Mouse (Mus musculus) megakaryocyte progenitor cell, adult 5-6 weeks (primary cell): ENCODE results near the gene Mab21l3. TPM values are rescaled to one million over a fixed set of nuclear protein-coding genes. Genes with fewer than 3 reads are reported as not detected.
"Not testable (repeated sequence)": the region's sequence is repeated elsewhere in the genome, so short reads cannot be mapped to it uniquely, and the experiment has no call there.

Source experiments
- ATAC-seq: replicated peaks from 2 replicates; pipeline ENCODE4 v1.8.0; 2016; ENCODE audit warnings: mild to moderate bottlenecking, moderate TSS enrichment, inconsistent platforms; ENCODE audit not compliant: poor library complexity
- total RNA-seq, 2 experiments: library from RNA; stranded (forward) in 1 of 2; stranded (reverse) in 1 of 2; fragments of 157-497, 149-512 nt in 1 of 2; fragments of 200-1000 nt in 1 of 2; gene quantifications; 2 replicates each; pipeline versions ENCODE4 v1.2.3 to v1.2.4; 2015 to 2017

The Mab21l3 gene
- total RNA-seq, 2 experiments from 2014 or later: not detected

DNA sequence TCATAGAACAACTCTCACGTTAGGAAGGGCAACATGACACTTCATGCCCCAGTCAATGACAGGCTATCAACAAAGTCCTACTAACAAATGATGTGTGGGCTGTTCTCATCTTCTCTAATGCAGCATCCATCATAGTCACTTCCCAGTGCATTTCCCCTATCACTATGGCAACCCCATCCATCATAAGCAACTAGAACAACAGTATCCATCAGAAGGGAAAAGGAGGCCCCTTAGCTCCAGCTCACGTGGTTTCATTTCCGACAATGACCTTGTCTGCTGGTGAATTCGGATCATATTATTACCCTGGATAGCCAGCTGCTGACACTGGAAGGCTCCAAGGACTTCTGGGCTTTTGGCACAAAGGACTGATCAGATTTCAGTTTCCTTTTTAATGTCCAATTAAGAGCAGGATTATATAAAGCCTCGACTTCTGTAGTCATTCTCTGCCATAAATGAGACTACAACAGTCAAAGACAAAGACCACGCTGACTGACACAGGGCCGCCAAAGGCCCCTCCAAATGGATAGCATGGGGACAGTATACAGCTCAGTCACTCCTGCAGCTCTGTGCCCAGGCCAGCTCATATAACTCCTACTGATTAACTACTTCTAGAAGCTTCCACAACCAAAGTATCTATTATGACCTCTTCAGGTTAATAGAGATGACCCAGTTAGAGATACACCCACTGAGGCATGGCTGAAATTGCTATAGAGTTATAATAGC lies 6.2 kb downstream of the Mab21l3 start:
- no peak for ATAC-seq

DNA sequence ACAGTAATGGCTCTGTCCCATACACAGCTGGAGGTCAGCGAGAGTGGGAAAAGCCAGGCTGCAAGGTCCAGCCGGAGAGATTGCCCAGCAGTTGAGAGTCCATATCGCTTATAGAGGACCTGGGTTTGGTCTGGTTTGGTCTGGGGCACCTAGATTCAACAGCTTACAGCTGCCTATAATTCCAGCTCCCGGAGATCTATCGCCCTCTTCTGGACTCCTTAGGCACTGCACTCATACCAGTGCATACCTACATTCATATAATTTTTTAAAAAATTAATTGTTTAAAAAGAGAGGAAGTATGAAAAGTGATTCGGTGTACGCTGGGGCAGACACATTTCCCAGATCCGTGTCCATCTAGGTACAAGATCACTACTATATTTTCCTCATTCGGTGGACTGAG lies 9.4 kb downstream of the Mab21l3 start:
- no peak for ATAC-seq

- ATAC-seq: no peak
Observed at GRCm38 (mm10) chr3:101836971-101837370, 11.8 kb downstream of the Mab21l3 start.

- ATAC-seq: peak; percentile 64
Observed at GRCm38 (mm10) chr3:101836532-101836931, 12.2 kb downstream of the Mab21l3 start.

- ATAC-seq: peak; percentile 69
Observed at GRCm38 (mm10) chr3:101836045-101836444, 12.7 kb downstream of the Mab21l3 start.

DNA sequence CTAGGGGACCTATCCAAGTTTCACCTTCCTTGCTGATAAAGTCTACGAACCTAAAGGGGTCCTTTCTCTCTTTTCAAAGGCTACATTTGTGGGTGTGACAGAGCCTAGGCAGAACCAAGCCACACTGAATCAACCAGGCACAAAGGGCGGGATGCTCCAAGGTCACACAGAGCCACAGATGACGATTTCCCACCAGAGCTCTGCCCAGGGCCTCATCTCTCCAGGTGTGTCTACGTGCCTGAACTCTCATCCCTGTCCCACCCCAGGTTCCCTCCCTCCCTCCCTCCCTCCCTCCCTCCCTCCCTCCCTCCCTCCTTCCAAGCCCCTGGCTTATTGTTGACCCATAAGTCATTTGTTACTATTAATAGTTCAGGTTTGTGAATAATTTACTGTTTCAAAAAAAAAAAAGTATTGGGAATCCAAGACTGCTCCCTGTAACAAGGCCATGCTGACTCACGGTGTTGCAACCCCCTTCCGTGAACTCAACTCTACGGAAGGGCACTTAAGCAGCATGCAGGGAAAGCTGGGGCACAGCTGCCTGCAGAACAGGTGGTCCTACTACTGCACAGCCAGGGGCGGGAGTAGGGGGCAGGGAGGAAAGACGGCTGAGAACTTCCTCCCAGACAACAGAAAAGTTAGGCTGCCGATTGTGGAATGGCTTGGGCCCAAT lies 17.4 kb downstream of the Mab21l3 start:
- ATAC-seq: peak; percentile 44

GRCm38 (mm10) chr3:101829881-101830616 lies 18.7 kb downstream of the Mab21l3 start:
- no peak for ATAC-seq

DNA sequence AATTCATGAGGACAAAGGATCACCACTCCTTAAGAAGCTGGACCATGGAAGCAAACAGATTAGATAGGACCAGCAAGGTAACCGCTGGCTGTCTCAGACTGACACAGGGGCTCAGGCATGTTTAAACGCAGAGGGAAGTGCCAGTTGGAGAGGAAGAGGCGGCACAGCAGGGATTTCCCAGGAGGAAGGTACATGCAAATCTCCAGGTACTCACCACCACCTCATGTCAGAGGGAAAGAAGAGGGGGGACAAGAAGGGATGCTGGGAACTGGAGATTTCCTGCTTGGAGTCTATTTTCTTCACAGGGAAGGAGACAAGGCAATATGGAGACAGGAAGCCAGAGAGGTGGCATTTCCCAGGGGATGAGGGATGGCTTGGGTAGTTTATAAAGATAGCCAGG lies 20.2 kb downstream of the Mab21l3 start:
- no peak for ATAC-seq

- no peak for ATAC-seq
Observed at GRCm38 (mm10) chr3:101827220-101827715, 21.5 kb downstream of the Mab21l3 start.

DNA sequence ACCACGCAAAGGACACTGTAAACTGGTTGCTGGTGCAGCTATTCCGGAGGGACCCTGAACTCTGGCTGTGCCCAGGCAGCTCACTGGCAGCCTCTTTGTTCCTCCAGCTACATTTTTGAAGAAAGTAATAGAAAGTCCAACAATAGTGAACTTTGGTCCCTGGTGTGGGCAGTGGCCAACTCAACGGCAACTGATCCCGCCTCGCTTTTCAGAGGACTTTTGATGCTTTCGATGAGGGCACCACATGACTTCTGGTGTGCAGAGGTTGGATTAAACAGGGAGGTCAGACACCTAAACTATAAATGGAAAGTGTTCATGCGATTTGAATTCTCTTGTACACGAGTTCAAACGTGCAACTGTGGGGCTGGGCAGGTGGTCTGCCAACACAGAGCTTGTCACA lies 24.4 kb downstream of the Mab21l3 start:
- no peak for ATAC-seq

DNA sequence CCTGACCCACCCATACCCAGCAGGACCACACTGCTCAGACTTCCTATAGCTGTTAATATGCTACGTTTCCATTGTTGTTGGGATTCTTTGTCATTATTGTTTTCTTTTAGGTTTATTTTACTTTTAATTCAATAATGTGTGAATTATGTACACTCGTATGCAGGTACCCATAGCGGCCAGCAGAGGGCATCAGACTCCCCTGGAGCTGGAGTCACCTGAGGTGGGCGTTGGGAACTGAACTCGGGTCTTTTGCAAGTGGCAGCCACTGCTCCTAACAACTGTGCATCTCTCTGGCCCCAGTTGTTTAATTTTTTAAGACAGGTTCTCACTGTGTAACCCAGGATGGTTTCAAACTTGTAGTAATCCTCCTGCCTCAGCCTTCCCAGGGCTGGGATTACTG lies 26.7 kb downstream of the Mab21l3 start:
- no peak for ATAC-seq

DNA sequence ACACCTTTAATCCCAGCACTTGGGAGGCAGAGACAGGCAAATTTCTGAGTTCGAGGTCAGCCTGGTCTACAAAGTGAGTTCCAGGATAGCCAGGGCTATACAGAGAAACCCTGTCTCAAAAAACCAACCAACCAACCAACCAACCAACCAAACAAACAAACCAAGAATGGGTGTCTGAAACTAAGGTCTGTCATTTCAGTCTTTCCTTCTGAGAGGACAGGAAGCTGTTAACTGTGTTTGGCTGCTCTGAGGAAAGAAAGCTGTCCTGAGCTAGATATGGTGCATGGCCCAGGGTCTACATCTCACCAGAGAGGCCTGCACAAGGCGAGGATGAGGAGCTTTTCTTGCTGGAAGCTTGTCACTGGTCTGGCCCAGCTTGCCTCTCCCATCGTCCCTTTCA lies 28.1 kb downstream of the Mab21l3 start:
- ATAC-seq: not testable (repeated sequence)

DNA sequence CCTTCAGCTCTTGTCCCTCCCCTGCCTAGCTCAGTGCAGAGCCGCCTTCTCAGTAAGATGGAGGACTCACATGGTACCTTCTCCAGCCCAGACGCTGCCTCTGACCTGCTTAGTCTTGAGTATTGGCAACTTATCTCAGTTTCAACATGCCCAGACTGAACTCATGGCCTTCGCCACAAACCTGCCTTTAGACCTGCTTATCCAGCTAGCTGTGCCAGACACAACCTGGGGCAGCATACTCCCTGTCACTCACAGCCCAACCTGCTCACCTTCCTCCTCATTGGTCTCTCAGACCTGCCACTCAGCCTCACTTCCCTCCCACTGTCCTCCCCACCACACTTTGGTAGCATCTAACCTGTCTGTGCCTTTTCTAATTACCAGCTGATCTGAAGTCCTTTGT lies 32.8 kb downstream of the Mab21l3 start:
- no peak for ATAC-seq

DNA sequence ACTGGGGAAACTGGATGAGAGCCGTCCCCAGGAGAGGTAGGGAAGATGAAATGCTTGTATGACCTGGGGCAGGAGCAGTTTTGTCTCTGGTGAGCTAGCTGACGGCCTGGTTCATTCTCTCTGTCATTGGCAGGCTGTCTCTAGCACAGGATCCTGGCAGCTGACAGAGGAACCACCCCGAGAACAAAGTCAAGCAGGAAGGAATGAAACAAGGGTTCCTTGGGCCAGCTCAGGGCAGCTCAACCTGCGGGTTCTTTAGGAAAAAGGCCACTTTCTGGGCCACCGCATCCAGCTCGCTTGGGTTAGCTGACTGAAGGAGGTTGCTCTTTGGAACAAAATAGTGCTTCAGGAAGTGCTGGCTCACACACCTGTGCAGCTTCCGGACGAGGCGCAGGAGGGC lies 34.0 kb downstream of the Mab21l3 start:
- no peak for ATAC-seq

GRCm38 (mm10) chr3:101812341-101812962 lies 36.3 kb downstream of the Mab21l3 start:
- ATAC-seq: peak; percentile 95

- ATAC-seq: peak; percentile 39
Observed at GRCm38 (mm10) chr3:101811931-101812330, 36.8 kb downstream of the Mab21l3 start.

GRCm38 (mm10) chr3:101807646-101808045 lies 41.1 kb downstream of the Mab21l3 start:
- ATAC-seq: no peak

DNA sequence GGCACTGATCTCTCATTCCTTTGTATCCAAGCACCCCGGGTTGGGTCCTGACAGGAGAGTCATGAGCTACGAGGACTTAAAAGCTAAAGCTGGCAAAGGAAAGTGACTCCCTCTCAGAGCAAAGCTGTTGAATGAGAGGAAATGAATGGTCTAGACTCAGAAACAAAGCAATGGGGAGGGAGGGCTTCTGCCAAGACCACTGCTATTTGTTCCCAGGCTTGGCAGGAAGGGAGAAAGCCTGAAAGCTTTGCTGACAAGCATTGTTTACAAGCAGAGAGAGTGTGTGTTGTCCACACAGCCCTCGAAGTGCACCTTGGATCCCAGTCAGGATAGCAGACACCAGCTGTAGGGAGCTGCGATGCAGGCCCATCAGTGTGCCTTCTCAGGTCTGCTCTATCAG lies 41.8 kb downstream of the Mab21l3 start:
- no peak for ATAC-seq

DNA sequence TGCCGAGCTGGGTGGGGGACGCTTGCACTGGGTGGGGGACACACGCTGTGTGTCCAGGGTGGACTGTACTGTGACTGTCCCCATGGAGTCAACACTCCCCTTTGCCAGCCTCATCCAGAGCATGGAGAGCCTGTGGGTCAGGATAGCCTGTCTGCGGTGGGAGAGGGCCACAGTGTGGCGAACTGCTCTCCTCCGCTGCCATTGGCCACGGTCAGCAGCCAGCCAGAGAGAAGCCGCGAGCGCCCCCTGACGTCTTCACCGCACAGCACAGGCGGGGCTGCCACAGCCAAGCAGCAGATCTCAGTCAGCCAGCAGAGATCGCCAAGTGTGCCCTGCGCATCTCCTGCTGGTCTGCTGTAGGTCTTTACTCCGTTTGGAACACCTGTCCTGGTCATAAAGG lies 42.6 kb downstream of the Mab21l3 start:
- peak; percentile 99 for ATAC-seq

DNA sequence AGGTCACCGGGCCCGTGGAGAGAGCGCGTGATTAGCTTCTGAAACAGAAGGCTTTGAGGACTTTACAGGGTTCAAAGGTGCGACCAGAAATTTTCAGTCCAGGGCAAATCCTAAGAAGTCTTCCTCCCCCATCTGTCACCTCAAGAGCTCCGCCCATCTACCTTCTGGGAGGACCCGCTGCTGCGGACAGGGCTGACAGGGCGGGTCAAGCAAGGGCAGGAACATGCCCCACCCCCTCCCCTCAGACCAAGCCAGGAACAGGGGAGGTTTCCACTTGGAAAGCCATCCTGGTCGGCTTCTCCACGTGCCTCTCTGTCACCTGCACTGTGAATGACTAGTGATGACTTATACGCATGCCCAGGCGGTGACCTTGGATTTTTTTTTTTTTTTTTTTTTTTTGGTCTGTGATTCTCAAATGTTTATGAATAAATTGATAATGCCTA lies 43.2 kb downstream of the Mab21l3 start:
- ATAC-seq: no peak

DNA sequence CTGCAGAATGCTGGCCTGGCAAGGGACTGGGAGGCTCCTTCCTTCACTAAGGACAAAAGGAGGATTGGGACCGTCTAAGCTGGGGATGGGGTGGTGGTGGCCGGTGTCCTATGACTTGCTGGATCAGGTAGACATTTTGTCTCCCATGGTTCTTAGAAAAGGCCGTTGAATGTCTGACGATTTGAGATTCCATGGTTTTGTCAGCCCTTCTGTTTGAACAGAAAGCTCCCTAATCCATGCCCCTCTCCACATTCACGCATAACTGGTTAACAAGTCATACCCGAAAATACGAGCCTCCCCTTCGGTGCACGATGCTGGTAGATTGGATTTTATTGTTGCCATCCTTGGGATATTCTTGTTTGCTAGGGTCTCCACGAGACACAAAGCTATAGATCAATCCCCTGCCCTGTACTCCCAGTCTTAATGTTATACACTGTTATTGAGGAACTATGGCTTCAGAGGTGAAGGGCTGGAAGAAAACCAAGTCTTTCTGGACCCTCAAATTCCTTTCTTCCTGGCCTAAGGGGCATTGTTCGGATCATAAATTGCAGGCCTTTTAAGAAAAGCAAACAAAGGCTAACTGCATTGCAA lies 43.7 kb downstream of the Mab21l3 start:
- no peak for ATAC-seq
